Mouse (Mus musculus): ENCODE data around the gene Pde4b.

- TF ChIP-seq CTCF (conservative IDR thresholded peaks at IDR 0.05; ENCODE audit: low read length) (no peak), NANOG (IDR thresholded peaks at IDR 0.05; ENCODE audit: borderline replicate concordance, low read length) (no peak)
Observed at GRCm38 (mm10) chr4:102255295-102255670, 167.9 kb downstream of the Pde4b start.
